Mouse (Mus musculus) CH12.LX (cell line): ENCODE results near the gene Grm8. TPM values are rescaled to one million over a fixed set of nuclear protein-coding genes. Genes with fewer than 3 reads are reported as not detected.

Experiments
- DNase-seq: peaks from one replicate; pipeline ENCODE4 v3.0.0-alpha.2; 2013; ENCODE audit errors: extremely low read depth
- H3K27ac ChIP-seq: 2 replicates; pipeline ENCODE4 v1.5.1; 2012; ENCODE audit warnings: low read depth, mild to moderate bottlenecking, control low read depth, moderate library complexity; ENCODE audit not compliant: insufficient read depth
- H3K27me3 ChIP-seq: replicated peaks from 2 replicates; pipeline ENCODE3; 2012; ENCODE audit warnings: inconsistent platforms
- H3K36me3 ChIP-seq, 2 experiments: replicated peaks in 1 of 2; 2 replicates each; pipeline versions ENCODE3 to v1.6.1; 2012; ENCODE audit warnings: inconsistent platforms in 1 of 2, low read length in 1 of 2, mild to moderate bottlenecking in 1 of 2, mixed read lengths in 1 of 2, moderate library complexity in 1 of 2; ENCODE audit not compliant: control insufficient read depth in 1 of 2, insufficient read depth in 1 of 2
- H3K4me1 ChIP-seq, 2 experiments: 2 replicates each; pipeline ENCODE4 v1.6.1; 2012; ENCODE audit warnings: inconsistent platforms in 1 of 2, moderate library complexity in 1 of 2; ENCODE audit not compliant: insufficient read depth in 2 of 2, control insufficient read depth in 1 of 2
- H3K4me2 ChIP-seq: 2 replicates; pipeline ENCODE4 v1.6.1; 2012; ENCODE audit warnings: low read depth, mild to moderate bottlenecking, control low read depth; ENCODE audit not compliant: poor library complexity, insufficient read depth, severe bottlenecking
- H3K4me3 ChIP-seq, 3 experiments: fragments of 150-350 bp in 1 of 3; sonication (generic) in 1 of 3; replicated peaks in 1 of 3; 2 replicates each; pipeline versions ENCODE3 to v1.5.1; 2011 to 2012; ENCODE audit warnings: low read depth in 2 of 3, low read length in 2 of 3, mild to moderate bottlenecking in 2 of 3, moderate library complexity in 2 of 3, control low read depth in 1 of 3, improper control_type of control experiment in 1 of 3, inconsistent platforms in 1 of 3, mixed read lengths in 1 of 3; ENCODE audit not compliant: poor library complexity in 1 of 3
- H3K79me2 ChIP-seq: replicated peaks from 2 replicates; pipeline ENCODE4 v1.6.1; 2012; ENCODE audit warnings: mild to moderate bottlenecking, moderate library complexity; ENCODE audit not compliant: control insufficient read depth, poor library complexity, insufficient read depth, severe bottlenecking; ENCODE audit errors: extremely low read depth
- H3K9ac ChIP-seq: 2 replicates; pipeline ENCODE4 v1.6.1; 2012; ENCODE audit warnings: low read depth, mild to moderate bottlenecking, control low read depth, moderate library complexity; ENCODE audit not compliant: insufficient read depth
- H3K9me3 ChIP-seq: replicated peaks from 2 replicates; pipeline ENCODE3; 2012; ENCODE audit warnings: low read length, inconsistent platforms, mixed read lengths
- BHLHE40 ChIP-seq: IDR thresholded peaks from 2 replicates; pipeline ENCODE4 v1.6.1; 2011; ENCODE audit warnings: mild to moderate bottlenecking, low read depth, low read length, improper control_type of control experiment
- CHD2 ChIP-seq: IDR thresholded peaks from 2 replicates; pipeline ENCODE4 v1.6.1; 2011; ENCODE audit warnings: low read length, improper control_type of control experiment
- EP300 ChIP-seq: IDR thresholded peaks from 2 replicates; pipeline ENCODE4 v1.6.1; 2011; ENCODE audit warnings: low read length, improper control_type of control experiment
- HCFC1 ChIP-seq: IDR thresholded peaks from 2 replicates; pipeline ENCODE4 v1.6.1; 2012; ENCODE audit warnings: low read depth, mild to moderate bottlenecking, inconsistent platforms, low read length, improper control_type of control experiment
- JUN ChIP-seq: IDR thresholded peaks from 2 replicates; pipeline ENCODE4 v1.6.1; 2011; ENCODE audit warnings: low read depth, mild to moderate bottlenecking, low read length, improper control_type of control experiment, moderate library complexity; ENCODE audit not compliant: insufficient read depth
- KAT2A ChIP-seq: IDR thresholded peaks from 2 replicates; pipeline ENCODE4 v1.6.1; 2012; ENCODE audit warnings: low read length, improper control_type of control experiment, inconsistent platforms; ENCODE audit not compliant: insufficient replicate concordance
- MAFK ChIP-seq: IDR thresholded peaks from 2 replicates; pipeline ENCODE4 v1.6.1; 2011; ENCODE audit warnings: low read length, improper control_type of control experiment; ENCODE audit not compliant: insufficient replicate concordance
- MYC ChIP-seq: IDR thresholded peaks from 2 replicates; pipeline ENCODE4 v1.6.1; 2011; ENCODE audit warnings: low read depth, mild to moderate bottlenecking, improper control_type of control experiment, low read length
- NRF1 ChIP-seq: IDR thresholded peaks from 2 replicates; pipeline ENCODE4 v1.6.1; 2014; ENCODE audit warnings: low read depth, mild to moderate bottlenecking, inconsistent platforms, low read length, improper control_type of control experiment, moderate library complexity
- PAX5 ChIP-seq: IDR thresholded peaks from 2 replicates; pipeline ENCODE4 v1.6.1; 2012; ENCODE audit warnings: low read length, inconsistent platforms, mixed read lengths
- POLR2AphosphoS2 ChIP-seq: IDR thresholded peaks from 2 replicates; pipeline ENCODE4 v1.6.1; 2011; ENCODE audit warnings: low read depth, low read length, improper control_type of control experiment
- TCF12 ChIP-seq: IDR thresholded peaks from 2 replicates; pipeline ENCODE4 v1.6.1; 2014; ENCODE audit warnings: low read depth, mild to moderate bottlenecking, inconsistent platforms, low read length, improper control_type of control experiment
- UBTF ChIP-seq: IDR thresholded peaks from 2 replicates; pipeline ENCODE4 v1.6.1; 2012; ENCODE audit warnings: low read depth, mild to moderate bottlenecking, inconsistent platforms, low read length, improper control_type of control experiment, moderate library complexity
- ZC3H11A ChIP-seq: IDR thresholded peaks from 2 replicates; pipeline ENCODE4 v1.6.1; 2012; ENCODE audit warnings: low read depth, mild to moderate bottlenecking, inconsistent platforms, low read length, improper control_type of control experiment
- ZKSCAN1 ChIP-seq: IDR thresholded peaks from 2 replicates; pipeline ENCODE4 v1.6.1; 2012; ENCODE audit warnings: low read depth, inconsistent platforms, low read length, improper control_type of control experiment, borderline replicate concordance
- ZNF384 ChIP-seq: IDR thresholded peaks from 2 replicates; pipeline ENCODE4 v1.6.1; 2012; ENCODE audit warnings: low read depth, low read length, improper control_type of control experiment, inconsistent platforms
- dilution Hi-C: fragments of 300-500 bp; cut with MboI; formaldehyde crosslinking; loops from 2 replicates; pipeline ENCODE4 v1.14.3; 2020; ENCODE audit warnings: low sequenced_read_pairs; ENCODE audit not compliant: extremely low pct_unique_long_range_greater_than_20kb, extremely low pct_ligation_motif_present
- in situ Hi-C: fragments of 300-500 bp; cut with MboI; formaldehyde crosslinking; loops from 3 replicates; pipeline ENCODE4 v1.14.3; 2019; ENCODE audit warnings: low sequenced_read_pairs, low pct_ligation_motif_present, low pct_unique_long_range_greater_than_20kb, mixed read lengths
- polyA plus RNA-seq: library from polyadenylated mRNA; unstranded; fragments of >175 nt; gene quantifications from 2 replicates; pipeline ENCODE4 v1.2.1, GENCODE M21; 2012; ENCODE audit warnings: low read depth; ENCODE audit not compliant: insufficient read length
- total RNA-seq, 2 experiments: library from RNA; depleted of rRNA; stranded (reverse); fragments of 300-350 nt in 1 of 2; fragments of >200 nt in 1 of 2; gene quantifications; 2 replicates each; pipeline ENCODE4 v1.2.3; 2012 to 2014

Grm8 gene
- total and polyA plus RNA-seq, 3 experiments: 0.08 to 0.72 (median 0.21) TPM

DNA sequence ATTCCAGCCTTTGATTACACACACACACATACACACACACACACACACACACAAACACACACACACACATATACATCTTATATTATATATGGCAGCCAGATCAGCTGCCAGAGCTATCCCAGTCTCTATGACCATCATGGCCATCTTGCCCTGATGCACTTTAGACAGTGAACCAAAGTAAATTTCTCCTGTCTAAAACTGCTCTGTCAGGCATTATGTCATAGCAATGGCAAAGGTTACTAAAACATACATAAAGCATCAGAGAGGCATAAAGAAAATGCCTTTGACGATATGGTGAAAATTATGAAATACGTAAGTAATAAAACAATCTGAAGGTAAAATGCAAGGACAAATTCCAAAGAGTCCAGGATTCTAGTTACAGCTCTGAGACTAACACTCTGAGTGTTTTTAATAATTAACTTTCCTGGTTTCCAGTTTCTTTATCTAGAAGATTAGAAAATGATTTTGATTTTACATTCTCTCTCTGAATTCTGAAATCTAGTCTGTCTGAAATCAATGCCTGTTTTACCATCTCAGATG, 381.6 kb downstream of the Grm8 start:
- Histone ChIP-seq H3K9me3 (no peaks in the 10 kb centered on the region), H3K27ac (no peak overlapping the region), H3K79me2 (no peaks in the 10 kb centered on the region), H3K9ac (no peak overlapping the region), H3K36me3 (no peaks in the 10 kb centered on the region), H3K4me1 (no peaks in the 10 kb centered on the region), H3K4me2 (no peak overlapping the region), H3K4me3 (no peak overlapping the region), H3K27me3 (no peaks in the 10 kb centered on the region)
- in situ Hi-C loops (no loop called here), dilution Hi-C loops (no loop called here)
- TF ChIP-seq CHD2 (no peak), ZNF384 (no peak), PAX5 (no peak), TCF12 (no peak), JUN (no peak), HCFC1 (no peak), ZKSCAN1 (no peak), KAT2A (no peak), POLR2AphosphoS2 (no peak), EP300 (no peak), ZC3H11A (no peak)
- no peak for DNase-seq

DNA sequence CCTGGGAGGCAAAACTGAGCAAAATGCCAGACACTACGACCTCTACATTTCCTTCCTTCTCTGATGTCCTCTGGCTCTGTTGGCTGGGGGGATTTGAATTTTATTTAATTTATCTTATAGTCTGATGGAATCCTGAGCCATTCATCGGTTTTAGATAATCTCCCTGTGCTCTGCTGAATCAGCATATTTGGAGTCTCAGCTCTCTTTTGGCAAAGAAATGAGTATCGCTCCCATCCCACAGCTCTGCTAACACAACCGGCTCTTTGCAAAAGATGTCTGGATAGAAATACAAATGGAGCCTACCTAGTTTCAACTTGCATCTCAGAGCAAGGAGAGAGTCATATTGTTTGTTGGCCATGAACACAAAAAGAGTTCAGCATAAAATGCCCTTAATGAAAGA, 388.5 kb downstream of the Grm8 start:
- Histone ChIP-seq H3K27ac (no peak overlapping the region), H3K4me1 (no peaks in the 10 kb centered on the region)
- in situ Hi-C loops (no loop called here), dilution Hi-C loops (no loop called here)
- TF ChIP-seq ZKSCAN1: no peak
- no peak for TF ChIP-seq BHLHE40
- no peak for TF ChIP-seq UBTF
- TF ChIP-seq MYC: no peak
- TF ChIP-seq PAX5: no peak
- TF ChIP-seq JUN: no peak
- TF ChIP-seq MAFK: peak; percentile 86
- TF ChIP-seq NRF1: no peak
- TF ChIP-seq, all 38 proteins: peak for 1
- Histone ChIP-seq H3K4me2 (no peak overlapping the region), H3K4me3 (no peak overlapping the region), H3K9ac (no peak overlapping the region), H3K27me3 (no peaks in the 10 kb centered on the region), H3K79me2 (no peaks in the 10 kb centered on the region), H3K9me3 (no peaks in the 10 kb centered on the region), H3K36me3 (no peaks in the 10 kb centered on the region)
- DNase-seq: no peak
